Mouse (Mus musculus) MEL-GATA-1-ER (cell line): ENCODE results near the gene St6galnac6.

Experiments
- DNase-seq: peaks from one replicate; pipeline ENCODE4 v3.0.0-alpha.2; 2012; ENCODE audit warnings: low read depth; ENCODE audit errors: extremely low read depth

The St6galnac6 gene

DNA sequence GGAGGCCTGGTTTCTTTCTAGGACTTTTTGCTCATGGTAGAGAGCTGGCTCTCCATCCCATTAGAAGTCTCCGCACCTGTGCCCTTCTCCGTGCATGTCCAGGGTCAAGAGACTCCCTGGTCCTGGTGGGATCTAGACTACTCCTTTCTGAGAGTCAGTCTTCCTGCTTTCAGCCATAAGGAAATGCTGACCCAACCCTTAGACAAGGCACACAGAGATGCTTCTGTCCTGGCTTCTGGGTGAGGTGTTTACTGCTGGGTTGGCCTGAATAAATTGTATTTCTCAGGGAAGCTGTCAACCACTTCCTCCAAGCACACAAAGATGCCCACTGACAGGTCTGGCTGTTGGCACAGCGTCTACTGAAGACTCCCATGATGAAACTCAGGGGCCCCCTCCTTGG is at the start of gene St6galnac6:
Gene St6galnac6, plus strand, starts transcription at position 301 of the 400 bp plus-strand sequence.
- no peak for DNase-seq

DNA sequence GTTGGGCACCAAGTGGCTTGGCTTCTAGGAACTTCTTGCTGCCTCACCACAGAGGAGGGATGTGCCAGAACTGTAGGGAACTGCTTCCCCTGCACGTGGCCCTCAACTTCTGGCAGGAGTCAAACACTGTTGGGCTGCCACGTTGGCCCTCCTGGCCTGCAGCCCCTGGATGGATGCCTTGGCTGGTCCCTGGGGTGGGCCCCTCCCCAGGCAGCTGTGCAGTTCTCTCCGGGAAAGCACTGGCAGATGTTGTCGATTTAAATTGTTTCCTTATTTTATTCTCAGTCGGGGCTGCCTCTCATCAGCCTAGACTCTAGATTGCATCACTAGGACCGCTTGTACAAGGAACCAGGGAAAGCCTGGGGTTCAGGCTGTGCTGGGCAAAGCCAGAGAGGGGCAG is 49.7 kb upstream of the St6galnac6 start:
- no peak for DNase-seq

DNA sequence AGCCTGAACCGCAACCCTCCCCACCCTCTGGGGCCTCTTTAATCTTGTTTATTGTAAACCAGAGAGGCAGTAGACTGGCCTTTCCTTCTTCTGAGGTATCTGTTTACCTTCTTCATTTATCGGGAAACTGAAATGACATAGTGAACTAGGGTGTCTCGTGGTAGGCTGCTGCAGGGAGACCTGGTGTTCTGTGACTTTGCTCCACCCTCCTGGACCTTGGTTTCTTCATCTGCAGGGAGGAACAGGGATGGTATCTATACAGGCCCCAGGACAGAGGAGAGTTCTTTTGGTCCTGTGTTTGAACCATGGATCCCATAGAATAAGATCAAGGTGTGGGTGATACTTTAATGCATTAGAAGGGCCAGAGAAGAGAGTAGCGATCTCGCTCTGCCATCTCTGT is 48.3 kb upstream of the St6galnac6 start:
- no peak for DNase-seq

DNA sequence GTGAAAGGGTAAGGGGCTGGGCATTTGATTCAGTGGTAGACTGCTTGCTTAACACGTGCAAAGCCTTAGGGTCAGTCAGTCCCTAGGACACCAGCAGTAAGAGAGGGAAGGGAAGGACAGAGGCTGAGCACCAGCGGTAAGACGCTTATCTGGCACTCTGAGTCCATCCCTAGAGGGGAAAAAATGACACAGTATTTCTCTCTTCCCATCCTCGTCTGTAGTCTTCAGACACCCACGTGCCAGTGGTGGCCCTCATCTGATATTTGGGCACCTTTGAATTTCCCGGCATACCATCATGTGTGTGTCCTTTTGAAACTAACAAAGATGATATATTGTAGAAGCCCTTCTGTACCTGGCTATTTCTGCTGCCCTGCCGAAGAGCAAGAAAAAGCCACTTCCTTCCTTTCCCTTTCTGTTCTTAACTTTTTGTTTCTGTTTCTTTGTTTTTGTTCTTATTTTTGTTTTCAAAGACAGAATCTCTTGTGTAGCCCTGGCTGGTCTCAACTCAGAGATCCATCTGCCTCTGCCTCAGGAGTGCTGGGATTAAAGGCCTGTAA is 45.8 kb upstream of the St6galnac6 start:
- no peak for DNase-seq

DNA sequence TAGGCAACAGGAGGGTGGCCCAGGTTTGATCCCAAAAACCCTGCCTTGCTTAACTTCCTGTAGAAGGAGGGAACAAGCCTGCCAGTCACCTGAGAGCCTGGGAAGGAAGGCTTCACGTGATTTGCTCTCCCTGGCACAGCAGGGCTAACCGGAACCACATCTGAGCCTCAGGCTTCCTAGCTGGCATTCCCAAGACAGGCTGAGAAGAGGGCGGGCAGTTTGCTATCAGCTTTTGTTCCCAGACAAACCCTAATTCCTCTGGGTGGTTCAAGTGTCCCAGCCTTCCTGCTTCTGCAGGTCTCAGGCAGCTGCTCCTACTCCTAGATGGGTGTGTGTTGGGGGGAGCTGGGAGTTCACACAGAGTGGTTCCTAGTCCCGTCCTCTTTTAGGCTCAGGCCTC is 44.0 kb upstream of the St6galnac6 start:
- no peak for DNase-seq

DNA sequence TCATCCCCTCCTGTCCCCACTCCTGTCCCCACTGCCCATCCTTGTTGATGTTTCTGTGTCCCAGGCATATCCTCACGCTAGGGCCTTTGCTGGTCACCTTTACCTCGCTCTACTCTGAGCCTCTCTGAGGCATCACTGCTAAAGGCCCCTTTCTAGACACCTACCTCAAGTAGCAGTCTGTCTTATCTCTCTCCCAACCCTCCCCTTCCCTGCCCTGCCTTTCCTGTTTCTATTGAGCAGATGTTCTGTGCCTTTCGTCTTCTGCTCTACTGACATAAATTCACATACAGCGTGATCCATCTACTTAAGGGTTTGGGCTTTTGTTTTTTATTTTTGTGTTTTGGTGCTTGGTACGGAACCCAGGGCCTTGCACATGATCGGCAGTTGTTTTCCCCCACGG is 43.5 kb upstream of the St6galnac6 start:
- DNase-seq, result no peak

DNA sequence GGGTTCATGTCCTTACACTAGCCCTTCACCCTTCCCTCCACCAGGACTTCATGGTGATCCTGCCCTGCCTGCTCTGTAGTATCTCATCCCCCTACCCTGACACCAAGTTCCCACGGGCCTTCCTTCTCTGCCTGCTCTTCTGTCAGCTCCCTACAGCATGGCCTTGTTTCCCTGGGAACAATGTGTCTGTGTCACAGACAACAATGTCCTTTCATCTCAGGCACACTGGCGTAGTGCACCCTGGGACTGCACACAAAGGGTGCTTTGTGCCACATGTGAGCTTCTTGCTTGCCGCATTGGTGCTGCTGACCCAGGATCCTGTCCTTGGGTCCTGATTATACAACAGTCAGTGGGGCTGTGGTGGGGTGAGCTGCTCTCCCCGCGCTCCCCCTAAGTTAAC is 39.9 kb upstream of the St6galnac6 start:
- DNase-seq, result no peak

DNA sequence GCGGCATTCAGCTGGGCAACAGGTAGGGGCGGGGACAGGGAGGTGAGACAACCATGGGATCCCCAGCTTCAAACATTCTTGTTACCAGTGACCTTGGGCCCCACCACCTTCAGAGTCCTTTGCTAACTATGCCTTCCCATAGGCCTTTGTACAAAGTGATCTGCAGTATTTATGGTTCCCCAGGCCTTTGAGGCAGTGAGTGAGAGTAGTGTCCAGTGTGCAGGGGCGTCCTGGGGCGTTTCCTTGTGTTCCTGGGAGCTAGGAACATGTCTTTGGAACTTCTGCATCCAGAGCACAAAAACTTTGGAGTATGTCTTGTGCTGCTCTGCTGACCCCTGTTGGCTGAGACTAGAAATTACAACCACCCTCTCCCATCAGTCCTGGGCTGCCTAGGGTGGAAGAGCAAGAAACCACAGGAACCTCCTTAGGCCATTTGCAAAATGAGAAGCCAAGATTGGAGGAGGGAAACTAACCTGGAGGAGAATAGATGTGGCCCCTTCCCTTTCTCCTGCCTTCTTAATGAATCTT is 32.9 kb upstream of the St6galnac6 start:
- no peak for DNase-seq

DNA sequence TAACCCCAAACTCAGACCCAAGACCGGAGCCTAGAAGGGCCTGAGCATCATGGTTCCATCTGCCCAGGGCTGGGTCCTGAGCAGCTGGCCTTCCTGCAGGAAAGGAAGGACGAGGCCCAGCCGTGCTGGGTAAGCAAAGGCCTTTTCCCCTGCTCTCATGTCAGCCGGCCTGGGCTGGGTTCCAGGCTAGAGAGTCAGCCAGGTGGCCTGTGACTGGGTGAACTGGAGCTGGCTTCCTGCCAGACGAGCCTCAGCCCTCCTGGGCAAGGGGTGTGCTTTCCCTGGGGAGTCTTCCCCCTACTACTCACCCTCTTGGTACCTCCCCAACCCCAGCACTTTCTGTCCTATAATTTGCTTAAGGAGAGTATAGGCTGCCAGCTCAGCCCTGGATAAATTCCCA is 31.4 kb upstream of the St6galnac6 start:
- no peak for DNase-seq

DNA sequence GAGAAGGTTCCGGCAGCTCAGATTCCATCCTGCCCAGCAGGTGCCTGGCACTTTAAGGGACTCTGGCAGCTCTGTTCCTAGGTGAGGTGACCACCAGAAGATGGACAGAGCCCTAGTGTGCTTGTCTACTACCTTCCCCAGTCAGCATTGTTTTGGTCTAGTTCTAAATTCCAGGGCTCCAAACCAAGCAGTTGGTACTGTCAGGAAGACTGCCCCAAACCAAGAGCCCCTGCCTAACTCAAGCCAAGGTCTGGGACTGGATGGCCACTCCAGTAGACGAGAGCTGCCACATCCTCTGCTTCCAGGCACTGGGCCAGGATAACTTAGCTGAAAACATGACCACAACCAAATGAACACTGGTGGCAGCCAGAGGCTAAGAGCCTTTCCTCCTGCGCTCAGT is 30.6 kb upstream of the St6galnac6 start:
- DNase-seq, result no peak

DNA sequence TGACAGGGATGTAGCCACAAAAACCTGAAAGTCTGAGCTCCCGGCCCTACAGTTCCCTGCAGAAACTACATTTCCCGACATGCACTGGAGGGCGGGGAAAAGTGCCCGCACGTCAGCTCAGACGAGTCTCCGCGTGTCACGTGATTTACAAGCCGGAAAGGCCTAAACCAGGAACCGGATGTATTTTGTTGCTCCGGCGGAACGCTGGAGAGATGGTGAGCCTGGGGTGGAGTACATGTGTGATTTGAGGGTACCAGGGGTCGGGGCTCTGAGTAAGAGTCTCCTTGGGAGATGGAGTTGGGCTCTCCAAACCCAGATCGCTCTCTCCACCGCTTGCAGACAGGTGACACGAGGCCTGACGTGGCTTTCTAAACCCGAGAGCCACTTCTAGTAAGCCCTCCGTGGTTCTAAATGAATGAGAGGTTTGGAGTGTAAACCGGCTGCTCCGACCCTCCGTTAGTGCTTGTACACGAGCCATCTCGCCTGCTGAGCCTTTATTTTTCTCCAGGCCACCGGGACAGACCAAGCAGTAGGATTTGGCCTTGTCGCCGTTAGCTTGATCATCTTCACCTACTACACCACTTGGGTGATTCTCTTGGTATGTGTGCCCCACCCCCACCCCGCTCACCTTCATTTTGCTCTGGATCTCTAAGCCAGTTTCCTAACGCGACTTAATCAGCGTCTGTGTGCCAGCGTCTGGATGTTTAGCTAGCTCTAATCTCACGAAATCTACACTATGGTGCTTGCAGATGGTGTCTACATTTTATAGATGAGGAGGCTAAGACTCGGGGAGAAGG is 28.6 kb upstream of the St6galnac6 start, which contains the start of gene Dpm2:
Gene Dpm2, plus strand, starts transcription at position 161 of the 797 bp plus-strand sequence.
- peak; percentile 90 for DNase-seq

DNA sequence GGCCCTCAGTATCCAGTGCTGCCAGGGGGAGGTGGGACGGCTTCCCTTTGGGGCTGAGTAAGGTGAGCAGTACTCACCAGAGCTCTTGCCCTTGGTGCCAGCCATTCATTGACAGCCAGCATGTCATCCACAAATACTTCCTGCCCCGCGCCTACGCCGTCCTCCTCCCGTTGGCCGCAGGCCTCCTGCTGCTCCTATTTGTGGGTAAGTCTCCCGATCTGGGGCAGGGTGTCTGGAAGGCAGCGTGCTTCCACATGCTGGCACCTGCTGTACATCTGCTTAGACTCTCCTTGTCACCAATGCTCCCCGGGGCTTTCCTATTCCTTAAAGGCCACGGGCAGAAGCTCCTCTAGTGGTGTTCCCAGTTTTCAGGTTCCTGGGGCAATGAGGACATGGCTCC is 27.3 kb upstream of the St6galnac6 start:
- DNase-seq, result no peak

DNA sequence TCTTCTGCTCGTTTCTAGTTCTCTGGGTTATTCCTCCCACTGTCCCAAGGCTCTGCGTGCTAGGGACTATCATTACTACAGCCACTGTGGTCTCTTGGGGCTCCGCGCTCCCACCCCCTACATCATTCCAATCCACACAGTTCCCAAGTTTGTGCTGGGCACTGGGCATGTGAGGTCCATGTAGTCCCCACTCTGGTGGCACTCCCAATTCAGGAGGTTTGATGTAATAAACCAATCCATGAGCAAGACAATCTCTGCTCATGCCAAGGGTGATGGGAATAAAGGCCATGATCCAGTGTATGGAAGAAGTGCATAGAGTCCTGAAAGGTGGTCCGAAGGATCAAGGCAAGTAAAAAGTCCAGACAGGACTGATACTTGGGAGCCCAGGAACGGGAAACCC is 25.0 kb upstream of the St6galnac6 start, which contains the start of gene Pip5kl1:
Gene Pip5kl1, plus strand, starts transcription at position 301 of the 400 bp plus-strand sequence.
- DNase-seq, result no peak

DNA sequence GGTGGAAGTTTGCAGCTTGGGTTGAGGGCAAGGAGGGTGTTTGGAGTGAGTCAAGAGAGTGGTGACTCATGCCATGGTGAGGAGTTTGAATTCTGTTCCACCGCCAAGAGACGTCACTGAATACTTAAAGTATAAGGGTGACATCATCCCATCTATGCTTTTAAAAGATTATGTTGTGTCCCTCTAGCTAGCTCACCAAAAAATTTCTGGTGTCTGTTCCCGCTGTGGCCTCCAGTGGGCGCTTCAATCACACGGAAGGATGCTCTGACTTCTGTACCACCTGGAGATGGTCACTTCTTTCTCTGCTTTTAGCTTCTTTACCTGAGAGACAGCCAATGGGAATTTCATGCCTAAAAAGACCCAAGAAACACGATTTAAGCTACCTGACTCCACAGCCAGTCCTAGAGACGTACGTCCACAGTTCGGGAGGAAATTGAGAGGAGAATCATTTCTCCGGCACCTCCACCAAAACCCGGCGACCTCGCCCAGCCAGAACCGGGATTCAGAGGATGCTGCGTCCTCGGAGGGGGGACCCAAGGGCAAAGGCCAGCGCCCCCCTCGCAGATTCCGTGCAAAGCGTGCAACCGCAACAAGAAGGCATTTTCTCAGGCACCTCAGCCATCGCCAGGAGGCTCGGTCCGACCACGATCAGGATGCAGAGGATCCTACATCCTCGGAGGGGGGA is 24.5 kb upstream of the St6galnac6 start:
- DNase-seq, result no peak

DNA sequence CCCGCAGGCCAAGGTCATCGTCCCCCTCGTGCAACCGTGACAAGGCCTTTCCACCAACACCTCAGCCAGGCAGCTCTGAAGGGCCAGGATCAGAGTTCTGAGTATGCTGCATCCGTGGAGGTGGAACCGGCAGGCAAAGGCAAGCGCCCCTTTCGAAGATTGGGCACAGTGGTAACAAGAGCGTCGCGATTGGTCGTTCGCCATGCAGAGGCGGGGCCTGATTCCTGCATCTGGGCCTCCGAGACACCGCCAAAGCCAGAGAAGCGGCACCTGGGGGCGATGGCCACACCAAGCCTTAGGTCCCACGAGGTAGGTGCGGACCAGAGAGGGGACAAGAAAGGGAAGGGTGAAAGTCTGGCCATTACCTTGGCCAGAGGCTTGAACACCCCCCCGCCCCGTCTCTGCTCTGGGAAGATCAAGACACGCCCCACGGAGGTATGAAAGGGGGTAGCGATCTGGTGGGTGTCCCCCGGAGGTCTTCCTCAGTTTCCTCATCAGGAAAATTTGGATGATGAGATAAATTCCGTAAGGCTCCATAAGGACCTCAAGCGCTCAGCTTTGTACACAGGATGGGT is 23.8 kb upstream of the St6galnac6 start, which contains the start of gene 9430097D07Rik:
Gene 9430097D07Rik, minus strand, starts transcription at position 99 of the 575 bp plus-strand sequence.
- DNase-seq, result no peak

DNA sequence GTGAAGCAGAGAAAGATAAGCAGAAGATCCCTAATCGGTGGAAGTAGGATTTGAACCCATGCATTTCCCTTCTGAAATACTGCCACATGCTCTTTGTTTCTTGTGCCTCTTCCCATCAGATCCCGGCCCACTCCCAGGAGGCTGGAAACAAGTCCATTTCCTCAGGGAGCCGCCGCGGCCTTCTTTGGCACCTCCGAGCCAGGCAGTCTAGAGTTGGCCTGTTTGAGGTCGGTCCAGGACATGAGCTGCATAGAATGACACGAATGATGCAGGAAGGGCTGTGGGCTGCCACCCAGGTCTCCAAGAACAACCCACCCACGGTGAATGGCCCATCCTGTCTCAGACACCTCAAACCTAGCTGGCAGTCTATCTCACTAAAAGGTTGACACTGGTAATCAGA is 23.0 kb upstream of the St6galnac6 start:
- DNase-seq, result no peak

DNA sequence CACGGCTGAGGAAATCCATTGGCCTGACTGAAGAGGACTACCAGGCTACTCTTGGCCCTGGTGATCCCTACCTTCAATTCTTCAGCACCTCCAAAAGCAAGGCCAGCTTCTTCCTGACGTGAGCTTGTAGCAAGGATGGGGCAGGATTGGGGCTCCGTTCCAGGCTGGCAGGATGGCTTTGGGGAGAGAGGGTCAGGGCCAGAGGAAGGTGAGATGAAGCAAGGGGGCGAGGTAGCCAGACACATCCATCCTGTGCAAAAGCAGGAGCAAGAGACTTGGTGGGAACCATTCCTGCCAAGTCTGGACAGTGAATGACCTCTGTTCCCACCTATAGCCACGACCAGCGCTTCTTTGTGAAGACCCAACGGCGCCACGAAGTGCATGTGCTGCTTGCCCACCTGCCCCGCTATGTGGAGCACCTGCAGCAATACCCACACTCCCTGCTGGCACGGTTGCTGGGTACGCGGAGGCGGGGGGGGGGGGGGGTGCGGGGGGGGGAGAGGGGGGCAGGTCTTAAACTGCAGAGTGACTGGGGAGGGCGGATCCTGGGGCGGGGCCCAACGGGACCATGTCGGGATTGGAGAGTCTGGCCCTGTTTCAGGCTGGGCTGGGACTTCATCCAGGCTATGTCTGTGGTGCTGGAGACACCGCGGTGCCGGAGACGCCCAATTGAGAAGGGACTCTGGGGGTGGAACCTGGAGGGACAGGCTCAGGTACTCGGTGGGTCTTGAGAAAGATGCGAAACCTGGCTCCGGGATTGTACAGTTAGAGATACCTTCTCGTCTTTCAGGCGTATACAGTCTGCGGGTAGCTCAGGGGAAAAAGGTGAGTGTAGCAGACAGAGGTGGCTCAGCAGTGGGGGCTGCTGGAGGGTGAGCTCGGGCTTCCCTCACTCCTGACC is 21.1 kb upstream of the St6galnac6 start:
- no peak for DNase-seq

DNA sequence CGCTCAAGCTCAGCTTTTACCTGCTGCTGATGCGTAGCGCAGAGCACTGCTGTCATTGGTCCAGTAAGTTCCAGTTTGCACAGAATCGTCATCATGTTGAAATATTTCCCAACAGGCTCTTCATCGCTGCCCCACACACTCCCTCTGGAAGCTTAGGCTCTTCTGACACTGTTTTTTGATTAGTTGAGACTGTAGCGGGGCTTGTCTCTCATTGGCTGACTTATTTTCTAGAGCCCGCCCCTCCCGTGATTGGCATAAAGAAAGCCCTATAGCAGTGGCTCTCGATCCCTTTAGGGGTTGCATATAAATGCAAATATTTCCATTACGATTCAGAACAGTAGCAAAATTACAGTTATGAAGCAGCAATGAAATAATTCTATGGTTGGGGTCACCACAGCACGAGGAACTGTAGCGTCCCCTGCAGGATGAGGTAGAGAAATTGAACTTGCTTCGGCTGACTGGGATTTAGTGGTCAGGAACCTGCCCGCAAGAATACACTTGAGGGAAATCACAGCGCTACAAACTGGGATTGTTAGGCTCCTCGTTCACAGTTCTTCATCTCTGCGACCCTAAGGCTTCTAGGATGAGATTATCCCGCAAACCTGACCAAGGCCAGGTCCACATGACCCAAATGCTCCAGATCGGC is 17.9 kb upstream of the St6galnac6 start:
- DNase-seq, result peak; percentile 90

DNA sequence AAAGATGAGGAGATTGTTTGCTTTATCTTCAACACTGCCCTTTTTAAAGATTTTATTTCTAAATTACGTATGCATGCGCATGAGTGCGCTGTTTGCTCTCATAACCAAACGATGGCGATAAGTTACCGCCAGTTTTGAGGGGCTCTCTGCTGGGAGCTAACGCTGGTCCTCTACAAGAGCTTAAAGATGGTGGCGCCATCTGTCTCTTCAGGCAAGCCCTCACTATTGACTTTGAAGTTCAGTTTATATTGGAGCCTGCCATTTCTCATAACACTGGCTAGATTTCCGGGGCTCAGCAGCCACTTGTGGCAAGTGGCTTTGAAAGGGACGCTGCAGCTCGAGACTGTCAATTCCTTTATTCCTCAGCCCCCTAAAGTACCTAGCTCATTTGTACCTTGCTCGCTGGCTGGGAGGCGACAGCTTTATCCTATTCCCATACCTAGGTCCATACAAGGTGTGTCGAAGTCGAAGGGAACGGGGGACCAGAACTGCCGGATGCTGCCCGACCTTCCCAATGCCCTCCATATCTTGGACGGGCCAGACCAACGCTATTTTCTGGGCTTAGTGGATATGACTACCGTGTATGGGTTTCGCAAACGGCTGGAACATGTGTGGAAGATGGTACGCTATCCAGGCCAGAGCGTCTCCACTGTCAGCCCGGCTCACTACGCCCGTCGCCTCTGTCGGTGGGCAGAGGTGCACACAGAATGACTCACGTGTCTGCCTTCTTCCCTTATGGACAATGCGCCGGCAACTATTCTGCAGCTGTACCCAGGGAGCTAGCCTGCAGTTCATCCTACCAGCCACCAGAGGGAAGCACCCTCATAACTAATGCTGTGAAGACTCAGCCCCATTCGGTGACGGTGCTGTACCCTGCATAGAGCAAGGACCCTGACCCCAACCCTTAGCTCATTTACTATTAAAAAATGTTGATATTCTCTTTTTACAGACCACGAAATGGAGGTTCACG is 16.4 kb upstream of the St6galnac6 start:
- peak; percentile 84 for DNase-seq
